Mouse (Mus musculus) ovary, postnatal 14 days (tissue): ENCODE data around the gene Zer1.

Source experiments
- DNase-seq: peaks from one replicate; pipeline ENCODE4 v3.0.0; 2022; ENCODE audit warnings: low spot score

The Zer1 gene

DNA sequence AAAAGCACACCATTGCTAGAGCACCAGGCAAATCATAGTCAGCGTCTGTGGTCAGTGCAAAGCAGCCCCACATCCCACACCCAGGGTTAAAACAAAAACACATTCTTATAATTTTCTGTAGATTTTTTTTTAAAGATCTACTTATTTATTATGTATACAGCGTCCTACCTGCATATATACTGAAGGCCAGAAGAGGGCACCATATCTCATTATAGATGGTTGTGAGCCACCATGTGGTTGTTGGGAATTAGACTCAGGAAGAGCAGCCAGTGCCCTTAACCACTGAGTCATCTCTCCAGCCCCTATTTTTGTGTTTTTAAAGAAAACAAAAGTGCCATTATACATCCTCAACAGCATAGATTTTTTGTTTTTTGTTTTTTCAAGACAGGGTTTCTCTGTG is 4.4 kb upstream of the Zer1 start:
- no peak for DNase-seq

DNA sequence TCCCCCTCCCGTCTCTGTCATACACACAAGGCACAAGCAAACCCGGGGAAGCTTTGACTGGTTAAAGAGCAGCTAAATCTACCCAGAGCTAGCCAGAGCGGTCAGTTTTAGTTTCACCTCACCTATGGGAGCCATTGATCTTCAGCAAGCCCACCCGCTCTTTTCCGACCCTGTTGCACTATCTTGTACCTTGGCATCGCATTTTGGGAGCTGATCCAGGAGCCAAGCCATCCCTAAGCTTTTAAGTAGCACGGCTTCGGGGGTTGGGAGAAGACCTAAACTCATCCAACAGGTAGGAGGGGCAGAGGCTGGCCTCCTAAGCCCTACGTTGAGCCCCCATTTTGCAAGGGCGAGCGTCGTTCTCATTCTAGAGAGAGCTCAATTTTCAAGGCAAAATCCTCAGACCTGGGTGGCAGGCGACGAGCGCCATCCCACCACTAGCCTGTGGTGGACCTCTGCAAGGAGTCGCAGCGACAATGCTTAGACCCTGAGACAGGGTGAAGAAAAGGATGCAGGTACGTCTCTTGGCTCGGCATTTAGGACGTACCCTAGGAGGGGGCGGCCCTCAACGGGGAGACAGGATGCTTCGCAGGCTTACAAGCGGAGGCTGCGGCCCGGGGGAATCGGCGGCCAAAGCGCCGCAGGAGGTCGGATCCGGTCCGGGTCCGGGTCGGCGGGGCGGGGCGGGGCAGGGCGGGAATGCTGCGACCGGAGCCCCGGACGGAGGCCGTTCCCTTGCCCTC is 485 bp downstream of the Zer1 start:
- no peak for DNase-seq

DNA sequence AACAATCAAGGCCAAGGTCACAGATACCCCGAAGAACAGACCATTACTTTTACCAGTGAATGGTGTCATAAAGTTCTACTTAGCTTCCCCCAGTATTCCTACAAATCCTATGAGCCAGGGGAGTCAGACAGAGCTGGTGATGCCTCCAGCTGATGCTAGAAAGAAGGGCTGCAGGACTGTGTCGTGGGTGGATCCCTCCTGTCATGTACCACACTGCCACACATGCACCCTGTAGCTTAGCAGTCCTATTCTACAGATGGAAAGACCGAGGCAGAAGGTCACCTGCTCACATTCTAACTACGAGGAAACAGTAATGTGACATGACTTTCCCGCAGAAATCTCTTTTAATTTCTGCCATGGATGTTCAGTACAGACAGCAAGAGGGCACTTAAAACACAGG is 1.6 kb downstream of the Zer1 start:
- DNase-seq = no peak

DNA sequence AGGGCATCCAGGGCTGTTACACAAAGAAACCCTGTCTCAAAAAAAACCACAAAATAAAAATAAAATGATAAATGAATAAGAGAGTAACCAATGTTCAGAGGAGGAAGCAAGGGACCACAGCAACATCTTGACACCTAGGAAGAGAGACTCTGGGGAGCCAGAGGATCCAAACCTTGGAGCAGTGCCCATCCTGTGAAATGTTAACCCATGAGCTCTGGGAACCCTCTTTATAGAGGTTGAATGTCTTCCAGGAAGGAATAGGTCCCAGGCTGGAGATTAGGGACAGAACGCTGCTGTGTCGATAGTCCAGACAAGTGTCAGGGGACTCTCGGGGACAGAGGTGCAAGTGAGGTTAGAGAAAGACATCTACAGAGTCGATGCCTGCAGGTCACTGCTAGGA is 4.1 kb downstream of the Zer1 start:
- DNase-seq = no peak

DNA sequence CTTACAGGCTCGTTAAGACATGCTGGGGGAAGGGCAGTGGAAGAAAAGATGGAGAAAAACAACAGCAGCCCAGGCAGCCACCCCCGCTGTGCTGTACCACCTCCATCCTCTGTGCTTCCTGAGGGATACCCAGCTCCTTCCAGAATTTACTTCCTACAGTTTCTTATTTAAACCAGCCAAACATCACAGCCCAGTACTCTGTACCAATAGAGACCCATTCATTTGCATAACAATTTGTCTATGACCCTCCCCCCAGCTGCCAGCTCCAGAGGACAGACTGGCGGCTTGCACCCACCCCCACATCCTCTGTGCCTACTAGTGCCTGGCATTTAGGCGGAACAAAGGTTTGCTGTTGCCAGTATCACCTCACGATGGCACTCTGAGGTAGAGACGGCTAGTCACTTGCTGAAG is 4.7 kb downstream of the Zer1 start:
- DNase-seq = no peak

DNA sequence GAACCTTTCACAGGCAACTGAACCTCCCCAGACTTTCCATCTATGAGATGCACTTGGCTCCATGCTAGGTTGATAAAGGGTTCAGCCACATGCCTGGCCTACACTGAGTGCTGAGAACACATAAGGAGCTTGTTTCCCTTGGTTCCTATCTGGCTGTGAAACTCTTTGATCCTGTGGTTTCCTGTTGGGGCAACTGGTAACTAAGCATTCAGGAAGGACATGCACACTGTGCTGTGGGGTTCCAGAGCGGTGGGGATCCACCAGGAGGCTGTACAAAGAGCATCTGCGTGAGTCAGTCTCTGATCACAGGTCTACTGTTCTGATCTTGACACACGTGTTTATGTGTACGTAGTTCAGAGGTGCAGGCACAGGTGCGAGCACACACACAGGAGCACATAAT is 11.8 kb downstream of the Zer1 start:
- DNase-seq = no peak

DNA sequence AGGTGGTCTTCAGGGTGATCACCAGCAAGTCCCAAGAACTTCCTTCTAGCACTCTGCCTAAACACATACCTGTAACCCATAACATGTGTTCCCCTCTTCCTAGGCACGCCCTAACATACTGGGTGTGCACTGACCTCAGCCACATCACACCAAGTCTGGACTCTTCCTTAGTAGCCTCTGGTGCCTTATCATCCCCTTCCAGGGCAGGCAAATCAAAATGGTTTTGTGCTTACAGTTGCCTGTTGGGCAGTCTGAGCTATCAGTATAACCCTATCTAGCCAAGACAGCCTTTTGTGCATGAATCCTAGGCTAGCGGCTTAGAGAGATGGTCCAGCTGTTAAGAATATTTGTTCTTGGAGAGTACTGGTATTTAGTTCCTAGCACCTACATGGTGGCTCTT is 12.9 kb downstream of the Zer1 start:
- DNase-seq = no peak

DNA sequence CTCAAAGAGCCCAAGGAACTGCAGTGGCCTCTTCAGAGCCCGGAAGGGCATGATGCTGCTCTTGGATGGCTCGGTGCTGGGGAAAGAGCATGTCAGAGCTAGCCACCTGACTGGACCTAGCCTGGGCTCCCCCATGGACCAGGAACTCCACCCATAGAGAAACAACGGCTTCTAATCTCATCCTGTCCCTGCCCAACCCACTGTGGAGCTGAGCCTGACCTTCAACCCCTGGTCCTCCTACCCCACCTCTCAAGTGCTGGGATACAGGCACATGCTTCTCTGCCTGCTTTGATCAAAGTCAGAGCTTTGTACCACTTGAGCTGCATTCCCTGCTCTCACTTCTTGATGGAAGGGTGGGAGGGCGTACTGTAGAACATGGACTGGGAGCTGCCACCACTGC is 16.1 kb downstream of the Zer1 start:
- DNase-seq = no peak

DNA sequence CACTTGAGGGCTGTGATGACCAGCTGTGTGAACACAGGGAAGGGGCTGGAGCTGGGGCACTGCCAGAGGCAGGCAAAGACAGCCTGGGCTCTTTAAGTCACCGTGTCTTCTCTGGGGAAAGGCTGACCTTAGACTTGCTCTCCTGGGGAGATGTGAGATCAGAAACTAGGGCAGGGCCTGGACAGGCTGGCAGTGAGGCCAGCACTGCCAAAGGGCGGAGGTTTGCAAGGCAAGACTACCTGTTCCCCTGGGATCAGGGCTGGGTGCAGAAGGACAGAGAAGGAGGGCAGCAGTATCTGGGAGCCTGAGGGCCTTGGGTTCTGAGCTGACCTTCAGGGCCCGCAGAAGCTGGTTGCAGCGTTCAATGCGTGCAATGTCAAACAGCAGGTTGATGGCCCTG is 16.7 kb downstream of the Zer1 start:
- no peak for DNase-seq

DNA sequence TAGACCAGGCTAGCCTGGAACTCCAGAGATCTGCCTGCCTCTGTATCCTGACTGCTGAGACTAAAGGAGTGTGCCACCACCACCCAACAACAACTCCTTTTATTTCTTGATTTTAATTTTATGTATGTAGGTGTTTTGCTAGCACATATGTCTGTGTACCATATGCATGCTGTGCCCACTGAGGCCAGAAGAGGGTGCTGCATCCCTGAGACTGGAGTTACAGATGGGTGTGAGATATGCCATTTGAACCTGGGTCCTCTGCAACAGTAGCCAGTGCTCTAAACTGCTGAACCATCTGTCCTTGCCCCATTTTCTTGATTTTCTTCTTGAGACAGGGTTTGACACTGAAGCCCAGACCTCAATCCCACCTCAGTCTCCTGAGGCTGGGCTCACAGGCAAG is 18.0 kb downstream of the Zer1 start:
- peak; percentile 42 for DNase-seq

DNA sequence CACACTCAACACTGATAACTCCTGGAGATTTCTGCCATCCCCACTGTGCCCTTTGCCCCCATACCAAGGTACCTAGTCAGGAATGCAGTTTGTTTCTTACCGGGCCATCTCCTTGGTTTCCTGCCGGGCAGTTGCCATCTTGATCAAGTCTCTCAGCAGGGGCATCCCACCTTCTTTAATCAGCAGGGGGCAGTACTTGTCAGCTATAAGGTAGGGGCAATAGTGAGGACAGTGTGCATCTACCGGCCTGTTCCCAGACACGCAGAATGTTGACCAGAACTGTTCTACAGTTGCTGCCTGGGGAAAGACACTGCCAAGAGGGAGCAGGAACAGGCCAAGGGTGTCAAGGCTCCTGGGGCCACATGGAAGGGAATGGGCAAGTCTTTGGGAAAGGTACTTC is 24.2 kb downstream of the Zer1 start:
- DNase-seq = no peak

DNA sequence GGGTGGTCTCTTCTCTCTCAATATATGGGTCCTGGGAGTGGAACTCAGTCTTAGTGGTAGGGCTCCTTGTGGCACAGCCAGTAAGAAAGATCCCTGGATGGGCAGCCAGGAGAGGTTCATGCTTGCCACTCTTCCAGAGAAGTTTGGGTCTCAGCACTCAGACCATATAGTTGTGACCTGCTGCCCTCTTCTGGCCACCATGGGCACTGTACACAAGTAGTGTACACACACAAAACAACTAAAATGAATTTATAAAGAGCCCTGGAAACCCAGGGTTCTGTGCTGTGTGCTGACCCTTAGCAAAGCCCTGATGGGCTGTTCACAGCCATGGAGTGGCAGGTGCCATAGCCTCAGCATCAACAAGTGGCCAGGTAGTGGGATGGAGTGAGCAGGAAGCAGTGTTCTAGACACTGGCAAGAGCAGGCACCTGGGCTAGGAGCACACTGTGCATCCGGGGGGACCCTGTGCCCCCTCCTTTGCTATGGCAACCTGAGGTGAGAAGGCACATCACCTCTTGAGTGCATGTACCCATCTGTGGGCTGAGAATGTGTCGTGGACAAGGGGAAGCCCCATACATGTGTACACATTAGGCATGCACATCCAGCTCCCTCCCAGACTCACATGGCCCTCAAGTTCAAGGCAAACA is 28.4 kb downstream of the Zer1 start:
- peak; percentile 45 for DNase-seq

DNA sequence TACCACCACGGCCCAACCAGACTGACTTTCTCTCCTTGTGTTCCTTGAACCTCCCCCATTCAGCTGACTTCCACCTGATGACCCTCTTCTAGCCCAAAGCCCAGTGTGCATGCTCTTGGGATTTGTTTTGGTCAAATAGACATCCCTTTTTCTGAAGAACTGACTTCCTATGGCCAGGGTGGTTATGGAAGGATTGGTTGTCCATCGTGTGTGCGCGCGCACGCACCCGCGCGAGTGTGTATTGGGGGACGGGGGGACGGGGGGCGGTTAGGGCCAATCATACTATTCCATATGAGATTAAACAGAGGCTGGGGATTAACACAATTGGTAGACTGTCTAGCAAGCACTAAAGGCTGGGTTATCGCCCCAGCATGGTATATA is 30.2 kb downstream of the Zer1 start:
- DNase-seq = no peak

DNA sequence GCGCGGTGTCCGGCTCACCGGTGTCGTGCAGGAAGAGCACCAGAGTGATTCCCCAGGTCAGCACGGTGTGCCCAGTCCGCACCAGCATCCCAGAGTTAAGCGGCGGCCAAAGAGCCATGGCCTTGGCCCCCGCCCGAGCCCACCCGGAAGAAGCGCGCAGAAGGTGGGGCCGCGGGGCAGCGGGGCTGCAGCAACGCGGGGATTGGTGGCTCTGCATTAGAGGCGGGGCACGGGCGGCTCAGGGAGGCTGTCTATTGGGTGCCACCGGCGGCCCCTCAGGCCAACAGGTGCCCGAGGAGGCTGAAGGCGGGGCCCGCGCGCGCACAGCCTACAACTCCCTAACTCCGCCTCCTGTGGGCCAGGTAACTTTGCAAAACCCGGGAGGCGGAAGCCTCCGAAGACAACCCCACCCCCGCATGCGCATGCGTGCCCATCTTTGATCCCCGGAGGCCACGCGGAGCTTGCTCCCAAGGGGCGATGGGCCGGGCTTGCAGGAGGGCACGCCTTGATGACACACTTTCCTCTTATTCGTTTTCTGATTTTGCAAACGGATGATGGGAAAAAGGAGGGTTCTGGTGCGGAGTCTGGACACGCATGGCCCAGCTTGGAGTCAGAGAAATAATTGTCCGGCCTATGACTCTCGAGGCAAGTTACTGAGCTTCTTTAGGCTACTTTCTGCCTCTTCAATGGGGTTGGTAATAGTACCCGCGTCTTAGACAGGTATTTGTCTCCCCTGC is 30.7 kb downstream of the Zer1 start, which contains the start of gene Zdhhc12:
Zdhhc12 (minus strand) TSS at position 178 of the 737 bp plus-strand sequence.
- peak; percentile 86 for DNase-seq

DNA sequence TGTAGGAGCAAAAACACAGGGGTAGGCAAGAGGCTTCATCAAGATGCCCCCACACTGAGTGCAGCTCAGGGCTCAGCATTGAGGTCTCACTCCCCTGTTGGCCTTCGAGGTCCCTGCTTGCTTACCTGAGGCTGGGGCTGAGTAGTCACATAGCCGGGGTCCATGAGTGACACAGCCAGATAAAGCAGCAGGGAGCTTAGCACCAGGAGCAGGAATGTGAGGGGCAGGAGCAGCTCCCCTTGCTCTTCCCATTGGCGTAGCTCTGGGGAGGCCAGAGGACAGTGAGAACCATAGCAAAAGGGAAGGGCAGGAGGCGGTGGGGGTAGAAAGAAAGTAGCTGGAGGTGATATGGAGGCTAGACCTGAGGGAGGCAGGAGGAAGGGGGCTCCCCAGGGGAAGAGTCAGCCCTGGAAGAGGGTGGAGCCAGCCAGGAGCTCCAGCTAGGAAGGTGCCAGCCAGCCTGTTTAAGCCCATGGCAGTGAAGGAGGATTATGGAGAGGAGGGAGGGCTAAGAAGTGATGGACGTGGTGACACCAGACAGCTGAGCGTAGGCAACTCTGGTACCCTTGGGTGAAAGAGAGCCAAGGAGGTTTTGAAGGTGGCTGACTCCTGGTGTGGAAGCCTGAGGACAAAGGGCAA is 32.0 kb downstream of the Zer1 start:
- DNase-seq = no peak

DNA sequence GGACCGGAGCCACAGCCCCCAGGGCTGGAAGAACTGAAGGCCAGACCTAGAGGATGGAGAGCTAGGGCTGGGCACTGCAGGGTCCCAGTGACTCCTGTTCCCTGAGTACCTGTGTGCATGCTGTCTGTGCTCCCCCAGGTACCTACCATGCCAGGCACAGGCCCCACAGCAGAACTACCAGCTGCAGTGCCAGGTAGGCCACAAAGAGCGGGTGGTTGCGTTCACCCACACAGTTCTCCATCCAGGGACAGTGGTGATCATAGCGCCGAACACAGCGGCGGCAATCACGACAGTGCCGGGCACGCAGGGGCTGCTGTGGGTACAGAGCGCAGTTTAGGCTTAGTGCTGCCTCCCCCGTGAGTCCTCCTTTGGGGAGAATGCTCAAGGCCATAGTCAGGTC is 32.9 kb downstream of the Zer1 start:
- DNase-seq = no peak

DNA sequence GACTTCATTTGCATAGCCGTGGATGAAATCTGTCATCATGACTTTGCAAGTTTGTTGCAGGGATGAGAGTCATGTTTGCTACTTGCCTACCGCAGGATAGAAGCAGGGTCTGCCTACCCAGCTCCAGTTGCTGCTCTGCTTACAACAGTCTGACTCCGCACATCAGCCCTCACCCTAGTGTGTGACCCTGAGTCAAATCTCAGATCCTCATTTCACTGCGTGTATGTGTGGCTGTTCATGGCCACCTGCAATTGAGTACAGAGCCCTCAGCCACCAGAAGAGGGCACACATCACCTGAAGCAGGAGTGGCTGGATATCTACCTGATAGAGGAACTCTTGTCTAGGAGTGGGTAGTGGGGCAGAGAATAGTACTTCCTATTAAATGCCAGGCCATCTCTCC is 37.1 kb downstream of the Zer1 start:
- no peak for DNase-seq

DNA sequence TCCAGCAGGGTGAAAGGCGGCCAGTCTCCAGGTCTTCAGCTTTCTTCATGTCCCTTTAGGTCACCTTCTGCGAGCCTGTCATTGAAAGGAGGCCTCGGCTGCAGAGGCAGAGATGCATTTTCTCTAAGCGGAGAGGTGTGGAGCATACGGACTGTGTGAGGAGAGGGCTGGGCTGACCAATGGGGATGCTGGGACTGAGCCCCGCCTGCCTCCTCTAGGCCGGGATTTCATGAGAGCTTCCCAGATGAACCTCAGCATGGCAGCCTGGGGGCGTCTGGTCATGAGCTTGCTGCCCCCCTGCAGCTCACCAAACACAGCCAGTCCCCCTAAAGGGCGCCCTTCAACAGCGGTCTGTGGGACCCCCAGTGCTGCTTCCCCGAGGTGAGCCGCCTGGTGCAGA is 39.8 kb downstream of the Zer1 start:
- DNase-seq = no peak

DNA sequence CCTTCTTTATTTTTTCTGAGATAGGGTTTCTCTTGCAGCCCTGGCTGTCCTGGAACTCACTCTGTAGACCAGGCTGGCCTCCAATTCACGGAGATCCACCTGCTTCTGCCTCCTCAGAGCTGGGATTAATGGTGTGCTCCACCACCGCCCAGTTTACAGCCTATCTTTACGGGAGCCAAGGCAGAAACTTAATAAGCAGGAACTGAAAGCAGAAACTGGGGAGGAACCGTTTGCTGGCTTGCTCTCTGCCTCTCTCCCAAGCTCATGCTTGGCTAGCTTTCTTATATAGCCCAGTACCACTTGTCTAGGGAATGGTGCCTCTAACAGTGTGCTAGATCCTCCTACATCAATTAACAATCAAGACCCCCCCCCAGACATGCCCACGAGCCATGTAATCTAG is 40.3 kb downstream of the Zer1 start:
- DNase-seq = no peak

DNA sequence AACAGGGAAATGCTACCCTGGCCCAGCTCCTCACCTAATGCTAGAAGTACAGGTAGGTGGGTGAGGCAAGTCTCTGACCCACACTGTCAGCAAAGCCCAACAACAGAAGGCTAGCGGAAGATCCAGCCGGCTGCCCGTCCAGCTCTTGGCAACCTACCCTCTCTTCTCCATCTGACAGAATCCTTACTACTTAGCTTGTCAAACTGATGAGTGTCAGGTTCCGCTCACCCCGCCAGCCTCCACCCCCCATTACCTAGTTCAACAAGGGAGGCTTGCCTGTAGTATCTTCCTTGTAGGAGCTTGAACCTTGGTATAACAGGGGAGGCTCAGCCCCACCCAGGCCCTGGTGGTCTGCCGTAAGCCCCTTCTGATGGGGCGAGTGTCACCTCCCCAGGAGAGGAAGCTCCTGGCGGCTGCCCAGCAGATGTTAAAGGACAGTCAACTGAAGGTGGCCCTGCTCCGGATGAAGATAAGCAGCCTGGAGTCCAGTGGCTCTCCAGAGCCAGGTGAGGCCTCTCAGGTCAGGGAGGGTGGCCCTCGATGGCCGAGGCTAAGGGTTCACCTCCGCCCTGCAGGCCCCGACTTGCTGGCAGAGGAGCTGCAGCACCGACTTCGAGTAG is 44.1 kb downstream of the Zer1 start:
- DNase-seq = no peak

DNA sequence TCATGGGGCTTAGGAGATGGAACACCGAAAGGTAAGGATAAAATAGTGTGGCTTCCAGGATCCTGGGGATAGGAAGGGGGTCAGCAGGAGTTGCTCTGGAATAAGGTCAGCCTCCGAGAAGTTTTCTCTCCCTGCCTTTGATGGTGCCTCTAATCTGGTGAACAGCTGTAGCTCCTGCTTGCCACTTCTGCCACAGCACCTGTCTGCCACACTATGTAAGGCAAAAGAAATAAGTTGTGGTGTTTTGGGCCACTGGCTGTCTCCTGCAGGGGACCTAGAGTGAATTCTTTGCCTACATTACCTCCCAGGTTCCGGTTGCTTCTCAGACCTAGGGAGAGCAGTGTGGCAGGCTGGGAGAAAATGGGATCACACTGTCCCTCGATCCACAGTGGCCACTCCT is 45.6 kb downstream of the Zer1 start:
- no peak for DNase-seq

DNA sequence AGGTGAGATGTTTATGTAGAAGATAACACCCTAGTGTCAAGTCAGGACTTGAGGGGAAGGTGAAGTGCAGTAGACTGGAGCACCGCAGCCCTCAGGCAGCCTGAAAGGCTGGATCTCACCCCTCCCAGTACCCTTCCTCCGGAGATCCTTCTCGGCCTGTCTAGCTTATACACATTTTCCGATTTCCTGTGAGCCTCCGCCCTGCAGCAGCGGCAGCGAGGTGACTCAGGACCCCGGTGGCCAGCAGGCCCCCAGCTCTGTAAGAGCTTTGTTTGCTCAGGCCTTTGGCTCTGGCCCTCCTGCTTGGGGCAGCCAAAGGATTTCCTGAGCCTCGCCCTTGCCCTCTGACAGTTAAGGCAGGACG is 46.1 kb downstream of the Zer1 start:
- no peak for DNase-seq
